Mouse (Mus musculus): ENCODE data around the gene Drc1. TPM values are rescaled to one million over a fixed set of nuclear protein-coding genes. Genes with fewer than 3 reads are reported as not detected.
A peak's percentile ranks its signal among the peaks of the same experiment; 100 is the strongest.

Gene Drc1
- 0.44 and 0.56 TPM in 2 replicates for total RNA-seq (2021)
- long read RNA-seq, experiment 1, partial matches to known transcripts, result 1 of 3 reads
- long read RNA-seq, experiment 1, other reads (novel, unspliced or antisense), result 2 of 3 reads
- long read RNA-seq, experiment 2, partial matches to known transcripts, result 0 of 1 reads
- long read RNA-seq, experiment 2, other reads (novel, unspliced or antisense), result 1 of 1 reads

DNA sequence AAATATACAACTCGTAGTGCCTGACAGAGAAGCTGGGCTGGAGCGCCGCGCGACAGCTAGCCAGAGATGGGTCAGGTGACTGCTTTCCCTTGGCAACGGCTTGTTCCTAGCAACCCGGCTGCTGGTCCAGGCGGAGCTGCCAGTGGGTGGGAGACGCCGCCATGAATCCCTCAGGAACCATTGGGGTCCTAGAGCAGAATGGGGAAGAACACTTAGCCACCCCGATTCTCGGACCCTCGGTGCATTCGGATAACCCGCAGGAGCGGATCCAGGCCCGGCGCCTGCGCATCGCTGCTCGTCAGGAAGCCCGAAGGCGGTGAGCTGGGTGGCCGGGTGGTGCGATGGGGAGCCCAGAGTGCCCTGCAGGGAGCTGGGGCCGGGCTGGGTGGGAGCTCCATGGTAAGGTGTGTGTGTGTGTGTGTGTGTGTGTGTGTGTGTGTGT is at the start of gene Drc1:
Drc1 (plus strand) TSS at position 98 of the 442 bp plus-strand sequence.
- peak; percentile 64 for DNase-seq

DNA sequence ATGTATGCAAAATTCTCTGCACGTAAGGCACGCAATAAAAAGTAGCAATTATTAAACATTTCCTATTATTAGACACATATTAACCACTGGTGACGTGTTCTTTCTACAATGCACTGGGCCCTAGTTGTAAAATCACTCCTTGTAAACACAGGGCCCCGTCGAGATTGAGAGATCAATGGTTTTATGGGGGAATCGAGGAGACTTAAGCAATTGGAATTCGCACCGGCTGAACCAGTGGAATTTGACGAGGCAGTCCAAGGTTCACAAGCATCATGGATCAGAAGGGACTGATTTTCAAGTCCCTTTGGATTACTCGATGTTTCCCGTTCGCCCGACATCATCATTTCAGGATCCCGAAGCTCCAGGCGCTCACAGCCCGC is 49.3 kb upstream of the Drc1 start:
- no peak for DNase-seq

DNA sequence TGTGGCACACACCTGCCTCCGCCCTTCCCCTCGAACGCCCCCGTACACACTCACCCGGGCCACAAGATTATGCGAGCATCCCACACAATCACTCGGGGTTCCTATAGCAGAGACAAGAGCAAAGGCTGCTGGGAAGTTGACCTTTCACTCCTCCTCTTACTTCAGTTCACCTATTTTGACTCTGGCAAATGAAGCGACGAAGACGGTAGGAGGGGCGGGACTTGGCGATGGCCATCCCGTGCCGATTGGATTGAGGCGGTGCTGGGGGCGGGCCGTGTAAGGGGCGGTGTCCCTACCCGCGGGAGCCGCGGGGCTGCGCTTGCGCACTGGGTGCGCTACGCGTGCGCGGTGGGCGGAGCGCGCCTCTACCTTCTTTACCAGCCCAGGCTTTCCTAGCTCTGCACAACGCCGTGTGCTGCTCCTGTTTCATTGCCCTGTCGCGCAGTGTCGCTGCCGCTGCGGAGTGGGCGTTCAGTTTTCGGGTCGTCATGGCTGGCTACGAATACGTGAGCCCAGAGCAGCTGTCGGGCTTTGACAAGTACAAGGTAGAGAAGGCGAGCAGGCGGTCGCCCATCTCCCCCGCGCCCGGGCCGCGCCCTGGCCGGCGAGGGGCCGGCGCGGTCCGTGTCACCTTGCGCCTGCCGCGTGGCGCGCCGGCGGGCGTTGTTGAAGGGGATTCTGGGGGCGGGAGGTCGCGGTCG is 48.8 kb upstream of the Drc1 start, which contains the start of gene Selenoi:
Selenoi (plus strand) TSS at position 311 of the 701 bp plus-strand sequence.
- DNase-seq, result peak; percentile 99

DNA sequence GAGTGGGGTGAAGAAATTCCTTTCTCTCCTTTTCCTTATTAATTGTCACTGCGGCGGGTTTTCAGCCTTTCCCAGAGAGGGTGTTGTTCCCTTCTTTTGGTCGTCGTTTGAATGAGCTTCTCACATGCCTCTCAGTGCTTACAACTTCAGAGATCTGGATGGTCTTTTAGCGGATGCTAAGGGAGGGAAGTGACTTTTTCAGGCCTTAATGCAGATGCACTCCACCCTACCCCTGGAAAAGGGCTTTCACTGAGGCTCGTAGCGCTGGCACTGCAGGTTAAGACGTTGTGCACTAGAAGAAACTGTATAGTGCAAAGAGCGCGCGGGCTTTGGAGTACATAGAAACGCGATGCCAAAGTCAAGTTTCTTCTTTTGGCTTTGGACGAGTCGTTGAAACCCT is 48.1 kb upstream of the Drc1 start:
- peak; percentile 26 for DNase-seq

DNA sequence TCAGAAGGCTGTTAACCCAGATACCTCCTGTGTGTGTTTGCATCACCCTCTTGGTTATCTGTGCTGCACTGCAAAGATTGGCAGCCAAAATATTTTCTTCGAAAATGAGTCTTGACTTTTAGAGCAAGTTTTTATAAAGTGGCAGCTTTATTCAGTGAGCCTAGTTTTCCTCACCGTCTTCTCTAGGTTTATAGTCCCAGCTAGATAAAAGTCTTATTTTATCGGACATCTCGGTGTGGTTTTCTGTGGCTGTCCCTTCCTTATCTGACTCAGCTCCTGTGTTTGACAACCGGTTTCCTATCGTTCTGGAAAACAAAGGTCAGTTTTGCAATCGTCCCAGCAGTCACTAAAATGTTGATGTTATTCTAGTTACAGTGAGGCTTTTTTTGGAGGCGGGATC is 47.2 kb upstream of the Drc1 start:
- no peak for DNase-seq

DNA sequence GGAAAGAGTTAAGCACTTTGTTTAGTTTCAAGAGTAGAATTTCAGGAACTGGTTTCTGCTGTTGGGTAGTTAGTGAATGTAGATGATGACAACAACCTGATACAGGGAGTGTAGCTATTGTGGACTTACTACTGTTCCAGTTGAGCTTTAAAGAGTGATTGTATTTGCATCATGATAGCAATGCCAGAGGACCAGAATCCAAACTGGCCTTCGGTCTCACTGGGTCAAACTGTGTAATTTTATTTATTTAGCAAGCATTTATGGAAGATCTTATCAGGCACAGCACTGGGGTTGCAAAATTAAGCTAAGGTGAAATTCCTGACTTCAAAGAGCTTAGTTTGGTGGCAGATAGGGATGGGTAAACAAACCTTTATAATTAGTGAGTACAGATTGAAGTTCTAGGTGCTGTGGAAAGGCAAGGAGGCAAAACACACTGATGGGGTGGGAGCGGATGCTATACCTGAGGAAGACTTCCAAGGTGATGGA is 45.5 kb upstream of the Drc1 start:
- no peak for DNase-seq

DNA sequence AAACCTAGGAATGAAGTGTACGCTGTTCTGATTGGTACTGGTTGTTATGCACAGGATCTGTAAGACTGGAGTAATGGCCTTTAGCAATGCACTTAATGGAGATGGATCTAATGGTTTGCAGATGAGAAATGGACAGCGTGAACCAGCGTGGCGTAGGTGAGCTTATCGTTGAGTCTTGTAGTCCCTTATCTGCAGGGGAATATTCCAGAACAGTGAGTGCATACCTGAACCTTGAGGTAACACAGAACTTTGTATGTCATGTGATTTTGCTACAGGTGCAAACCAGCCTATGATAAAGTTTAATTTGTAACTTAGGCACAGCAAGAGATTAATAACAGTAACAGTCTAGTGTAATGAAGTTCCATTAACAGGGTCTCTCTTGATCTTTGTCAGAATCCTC is 42.7 kb upstream of the Drc1 start:
- DNase-seq, result no peak

DNA sequence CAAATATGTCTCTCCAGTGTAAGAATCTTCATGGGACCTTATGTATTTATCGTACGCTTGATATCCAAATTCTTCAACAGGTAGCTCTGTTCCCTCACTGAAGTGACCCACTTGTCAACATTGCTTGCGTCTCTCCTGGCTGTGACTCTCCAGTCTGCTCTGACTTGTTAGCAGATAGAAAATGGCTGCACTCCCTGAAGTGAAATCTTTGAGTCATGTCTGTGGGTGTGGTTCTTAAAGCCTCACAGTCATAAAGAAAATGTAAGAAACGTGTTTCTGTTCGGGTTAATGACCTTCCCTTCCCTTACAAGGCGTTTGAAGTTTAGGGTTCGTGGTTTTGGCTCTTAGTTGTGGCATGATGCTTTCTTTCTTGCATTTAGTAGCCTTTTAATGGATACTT is 40.6 kb upstream of the Drc1 start:
- DNase-seq, result no peak

DNA sequence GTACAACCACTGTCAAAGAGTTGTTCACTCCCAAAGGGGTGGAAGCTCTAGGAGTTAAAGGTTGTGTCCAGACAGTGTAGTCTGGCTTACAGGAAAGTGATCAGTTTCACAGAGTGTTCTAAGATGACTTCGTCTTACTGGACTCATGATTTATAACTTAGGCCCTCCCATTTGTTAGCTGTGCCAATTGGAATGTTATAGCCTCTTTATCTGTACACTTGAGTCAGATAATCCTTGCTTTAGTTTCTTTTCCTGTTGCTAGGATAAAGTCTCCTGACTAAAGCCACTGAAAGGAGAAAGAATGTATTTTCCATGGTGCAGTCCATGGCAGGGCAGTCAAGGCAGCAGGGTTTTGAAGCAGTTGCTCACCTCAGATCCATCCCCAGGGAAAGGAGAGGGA is 38.8 kb upstream of the Drc1 start:
- DNase-seq, result no peak

DNA sequence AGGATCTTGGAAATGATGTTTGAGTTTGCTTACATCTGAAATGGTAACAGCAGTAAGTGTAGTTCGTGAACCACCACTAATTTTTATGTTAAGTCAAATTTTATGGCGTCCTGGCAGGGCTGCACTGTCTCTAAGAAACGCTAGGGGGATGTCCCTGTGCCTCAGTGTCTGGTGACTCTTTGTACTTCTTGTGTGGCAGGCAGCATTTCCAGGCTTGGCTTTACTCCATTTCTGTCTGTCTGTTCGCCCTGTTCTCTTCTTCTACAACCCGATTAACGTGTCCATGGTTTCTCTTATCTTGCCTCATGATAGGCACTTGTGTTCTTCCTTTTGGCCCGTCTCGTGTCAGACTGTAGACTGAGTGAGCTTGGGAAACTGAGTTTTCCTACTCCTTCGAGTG is 37.4 kb upstream of the Drc1 start:
- peak; percentile 25 for DNase-seq

DNA sequence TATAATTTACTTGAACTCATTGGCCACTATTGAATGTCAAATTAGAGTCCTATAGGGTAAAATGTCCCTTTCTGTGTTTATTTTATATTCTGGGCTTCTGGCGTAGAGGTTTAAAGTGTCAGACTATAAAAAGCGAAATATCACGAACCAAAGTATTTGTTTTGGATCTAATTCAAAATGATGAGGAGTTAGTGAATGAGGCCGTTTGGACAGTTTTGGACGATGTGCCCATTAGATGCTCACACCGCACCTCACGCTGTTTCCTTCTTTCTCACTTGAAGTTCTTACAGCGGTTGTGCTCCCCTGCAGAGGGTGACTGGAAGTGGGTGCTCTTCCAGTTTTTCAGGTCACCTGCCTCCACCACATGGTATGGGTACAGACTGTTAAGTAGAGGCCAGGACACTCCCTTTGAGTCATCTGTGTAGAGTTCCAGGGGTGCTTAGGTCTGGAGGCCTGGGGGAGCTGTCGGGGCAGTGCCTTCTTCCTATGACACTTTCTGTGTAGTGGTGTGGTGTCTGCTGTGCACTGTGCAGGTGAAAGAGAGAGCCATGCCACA is 35.2 kb upstream of the Drc1 start:
- DNase-seq, result no peak

DNA sequence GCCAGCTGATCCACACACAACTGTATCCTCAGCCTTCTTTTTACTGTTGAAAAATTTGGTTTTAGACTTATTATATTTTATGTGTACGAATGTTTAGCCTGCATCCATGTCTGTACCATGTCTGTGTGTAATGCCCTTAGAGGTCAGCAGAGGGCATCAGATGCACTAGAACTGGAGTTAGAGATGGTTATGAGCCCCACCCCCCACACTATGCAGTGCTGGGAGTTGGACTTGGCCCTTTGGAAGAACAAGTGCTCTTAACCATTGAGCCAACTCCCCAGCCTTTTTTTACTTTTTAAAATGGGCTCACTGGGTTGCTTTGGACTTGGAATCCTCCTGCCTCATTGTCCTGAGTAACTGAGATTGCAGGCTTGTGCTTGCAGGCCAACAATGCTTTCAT is 33.5 kb upstream of the Drc1 start:
- DNase-seq, result no peak

DNA sequence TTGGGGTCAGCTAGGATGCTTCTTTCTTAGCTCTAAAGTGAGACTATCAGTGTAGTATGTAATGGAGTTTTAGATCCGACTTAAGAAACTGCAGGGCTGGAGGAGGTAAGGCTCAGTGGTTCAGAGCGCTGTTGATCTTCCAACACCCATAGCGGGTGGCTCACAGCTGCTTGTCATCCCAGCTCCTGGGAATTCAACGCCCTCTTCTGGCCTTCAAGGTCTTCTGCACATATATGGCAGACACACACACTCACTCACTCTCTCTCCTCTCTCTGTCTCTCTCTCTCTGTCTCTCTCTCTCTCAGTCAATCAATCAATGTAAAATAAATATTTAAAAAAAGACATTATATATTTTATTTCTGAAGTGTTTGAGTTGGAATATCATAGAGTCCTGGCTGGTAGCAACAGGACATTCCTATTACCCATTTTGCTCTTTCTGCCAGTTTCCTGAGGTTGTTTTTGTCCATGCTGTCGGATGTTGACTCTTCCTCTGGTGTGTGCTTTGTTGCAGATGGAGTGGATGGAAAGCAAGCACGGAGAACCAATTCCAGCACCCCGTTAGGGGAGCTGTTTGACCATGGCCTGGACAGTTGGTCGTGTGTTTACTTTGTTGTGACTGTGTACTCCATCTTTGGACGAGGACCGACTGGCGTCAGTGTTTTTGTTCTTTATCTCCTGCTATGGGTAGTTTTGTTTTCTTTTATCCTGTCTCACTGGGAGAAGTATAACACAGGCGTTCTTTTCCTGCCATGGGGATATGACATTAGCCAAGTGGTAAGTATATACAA is 25.4 kb upstream of the Drc1 start:
- DNase-seq, result no peak

DNA sequence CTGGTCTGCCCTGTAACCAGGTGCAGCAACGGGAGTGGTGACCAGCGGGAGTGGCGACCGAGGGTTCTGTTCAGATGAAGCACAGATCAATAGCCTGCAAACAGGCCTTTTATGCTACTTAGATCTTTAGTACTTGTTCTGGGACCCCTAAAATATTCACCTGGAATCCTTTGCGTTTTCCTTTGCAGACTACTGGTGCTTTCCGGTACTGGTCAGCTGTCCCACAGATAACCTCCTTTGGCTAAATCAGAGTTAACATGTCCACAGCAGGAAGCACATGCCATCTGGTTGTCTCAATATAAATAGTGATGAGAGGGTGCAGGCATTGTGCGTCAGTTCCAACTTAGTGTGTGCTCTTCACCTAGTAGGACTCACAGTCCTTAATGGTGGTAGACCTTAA is 22.4 kb upstream of the Drc1 start:
- DNase-seq, result no peak

DNA sequence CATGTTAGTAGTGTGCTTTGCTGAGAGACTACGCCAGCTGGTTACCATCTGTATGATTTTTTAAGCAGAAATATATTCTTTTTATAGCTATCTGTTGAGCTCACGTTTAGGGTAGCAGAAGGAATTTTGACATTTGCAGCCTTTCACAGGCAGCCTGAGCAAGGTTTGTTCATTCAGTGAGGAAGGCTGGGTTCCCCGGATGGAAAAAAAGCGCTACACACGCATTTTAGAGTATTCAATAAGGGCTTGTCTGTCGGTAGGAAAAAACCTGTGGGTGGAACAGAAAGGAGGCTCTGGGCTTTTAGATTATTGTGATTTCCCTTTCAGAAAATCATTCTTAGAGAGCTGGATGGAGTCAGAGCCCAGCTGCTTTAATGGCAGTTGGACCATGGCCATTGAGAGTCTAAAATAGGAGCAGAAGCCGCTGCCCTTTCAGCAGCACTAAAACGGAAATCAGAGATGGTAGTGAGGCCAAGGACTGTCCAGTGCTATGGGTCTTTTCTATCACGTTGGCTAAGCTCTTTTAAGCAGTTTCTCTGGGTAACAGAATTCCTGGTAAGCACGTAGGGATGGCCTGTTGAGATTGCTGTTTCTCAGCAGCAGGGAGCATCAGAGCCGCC is 10.5 kb upstream of the Drc1 start:
- peak; percentile 23 for DNase-seq

DNA sequence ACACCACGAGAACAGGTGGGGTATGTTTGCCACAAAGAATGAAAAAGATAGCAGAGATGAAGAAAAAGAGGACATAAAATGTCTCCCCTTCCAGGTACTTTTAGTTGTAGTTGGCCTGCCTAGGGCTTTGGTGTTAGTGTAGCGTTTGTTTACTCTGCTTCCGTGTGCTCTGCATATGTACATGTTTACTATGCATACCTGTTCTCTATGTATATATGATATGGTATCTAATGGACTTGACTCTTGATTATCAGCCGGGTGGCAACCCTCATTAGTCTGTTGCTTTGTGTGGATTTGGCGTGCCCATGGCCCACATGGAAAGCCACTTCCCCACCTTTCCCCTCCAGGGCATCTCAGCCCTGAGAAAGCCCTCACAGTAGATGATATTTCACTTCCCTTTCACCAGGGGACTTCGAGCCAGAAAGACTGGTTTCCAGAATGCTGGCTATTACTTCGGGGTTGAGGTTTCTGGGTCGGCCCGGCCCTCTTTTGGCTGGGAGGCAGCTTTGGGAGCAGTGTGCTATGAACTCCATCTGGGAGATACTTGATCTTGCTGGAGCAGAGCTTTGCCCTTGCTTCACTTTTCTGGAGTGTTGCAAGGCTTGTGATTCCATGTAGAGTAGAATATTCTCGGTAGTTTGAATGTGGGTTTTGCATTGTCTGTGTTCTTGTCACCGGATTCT is 9.4 kb upstream of the Drc1 start:
- DNase-seq, result peak; percentile 70

DNA sequence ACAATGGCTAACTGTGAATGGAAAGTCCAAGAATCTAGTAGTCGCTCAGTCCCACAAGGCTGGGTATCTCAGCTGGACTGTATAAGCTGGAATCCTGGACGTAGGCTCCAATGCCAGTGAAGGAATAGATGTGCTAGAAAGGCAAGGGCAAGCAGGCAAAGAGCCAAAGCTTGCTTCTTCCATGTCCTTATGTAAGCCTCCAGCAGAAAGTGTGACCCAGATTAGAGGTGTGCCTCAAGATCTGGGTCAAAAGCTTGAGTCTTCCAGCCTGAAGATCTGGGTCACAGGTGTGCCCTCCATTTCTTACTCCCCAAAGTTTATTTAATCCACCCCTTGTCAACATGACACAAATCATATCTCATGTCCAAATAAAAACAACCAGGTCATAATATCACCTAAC is 4.8 kb upstream of the Drc1 start:
- DNase-seq, result no peak

DNA sequence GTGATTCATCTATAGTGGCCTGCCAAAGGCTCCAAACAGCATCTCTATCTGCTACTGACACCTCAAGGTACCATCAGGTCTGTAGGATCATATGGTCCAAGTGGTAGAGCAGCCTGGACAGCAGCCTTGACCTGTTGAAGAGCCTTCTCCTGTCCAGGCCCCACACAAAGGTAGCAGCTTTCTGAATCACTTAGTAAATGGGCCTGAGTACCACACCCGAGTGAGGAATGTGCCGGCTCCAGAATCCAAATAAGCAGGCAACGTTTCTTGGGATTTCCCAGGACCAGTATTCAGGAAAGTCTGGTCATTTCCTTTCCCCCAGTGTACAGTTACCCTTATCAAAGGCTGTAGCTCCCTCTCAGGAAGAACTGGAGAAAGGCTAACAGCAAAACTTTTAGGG is 2.2 kb upstream of the Drc1 start:
- DNase-seq, result no peak

DNA sequence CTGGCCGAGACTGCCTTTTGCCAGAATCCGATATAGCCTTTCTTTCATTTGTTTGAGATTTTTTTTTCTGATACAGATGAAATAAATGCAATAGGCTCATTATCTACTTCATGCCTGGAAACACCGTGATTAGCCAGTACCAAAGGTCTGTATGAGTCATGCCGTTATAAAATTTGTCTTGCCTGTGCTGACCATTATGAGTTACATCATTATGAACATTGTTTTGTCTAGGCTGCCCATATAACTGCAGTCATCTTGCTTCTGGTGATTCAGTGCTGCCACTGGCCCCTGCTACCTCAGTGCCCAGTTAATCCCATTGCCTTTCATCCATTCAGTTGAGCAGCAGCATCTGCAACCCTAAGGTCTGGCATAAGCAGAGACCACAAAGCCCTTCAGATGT is 1.7 kb upstream of the Drc1 start:
- DNase-seq, result no peak

DNA sequence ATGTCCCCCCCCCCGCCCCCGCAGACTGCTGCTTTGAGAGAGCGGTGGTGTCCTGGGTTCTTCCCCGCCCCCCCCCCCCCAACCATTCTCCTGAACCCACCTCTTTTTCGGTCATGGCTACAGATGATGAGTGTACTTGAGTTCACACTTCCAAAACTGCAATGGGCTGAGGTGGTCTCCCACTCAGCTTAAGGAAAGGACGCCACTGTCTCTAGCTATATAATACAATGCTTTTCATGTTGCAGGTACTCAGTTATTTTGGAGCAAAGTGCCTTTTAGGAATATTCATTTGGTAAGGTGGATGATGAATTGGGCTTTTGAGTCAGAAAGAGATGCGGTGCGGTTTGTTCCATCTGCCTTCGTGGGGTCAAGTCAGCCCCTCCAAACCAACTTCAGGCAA is 324 bp upstream of the Drc1 start:
- DNase-seq, result no peak

DNA sequence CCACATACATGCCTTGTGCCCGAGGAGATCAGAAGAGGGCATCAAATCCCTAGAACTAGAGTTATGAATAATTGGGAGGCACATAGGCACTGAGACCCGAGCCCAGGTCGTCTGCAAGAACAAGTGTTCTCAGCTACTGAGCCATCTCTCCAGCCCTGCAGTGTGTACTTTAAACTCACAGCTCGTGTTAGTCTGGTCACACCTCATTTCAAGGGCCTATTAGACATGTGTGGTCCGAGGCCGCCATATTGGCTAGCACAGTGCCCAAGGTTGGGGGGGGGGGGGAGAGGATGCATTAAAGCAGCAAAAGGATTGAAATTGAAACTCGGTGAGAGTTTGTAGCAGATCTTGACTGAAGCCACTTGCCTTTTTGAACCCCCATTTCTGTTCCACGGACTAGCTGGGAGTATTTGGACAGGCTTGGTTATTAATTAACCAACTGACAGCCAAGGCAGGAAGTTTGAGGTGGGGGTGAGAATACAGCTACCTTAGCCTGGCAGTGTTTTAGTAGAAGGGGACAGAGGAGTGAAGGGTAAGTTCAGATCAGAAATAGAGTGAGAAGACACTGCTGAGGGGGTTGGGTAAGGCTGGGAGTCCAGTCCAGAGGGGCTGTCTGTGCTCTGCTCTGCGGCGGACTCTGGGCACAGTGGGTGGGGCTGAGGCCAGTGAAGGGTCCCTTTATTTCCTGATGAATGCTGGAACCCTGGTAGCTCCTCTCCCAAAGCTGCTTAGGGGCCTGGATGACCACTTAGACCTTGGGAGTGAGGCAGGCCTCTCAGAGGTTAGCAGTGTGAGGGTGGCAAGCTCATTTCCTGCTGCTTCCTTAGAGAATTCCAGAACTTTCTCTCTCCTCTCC is 5.0 kb downstream of the Drc1 start:
- DNase-seq, result no peak

All from adrenal gland, postnatal 14 days (tissue).